Mouse (Mus musculus): ENCODE measurements around the gene Ear1.
"Not testable (repeated sequence)": the region's sequence is repeated elsewhere in the genome, so short reads cannot be mapped to it uniquely, and the experiment has no call there.

Ear1 gene

DNA sequence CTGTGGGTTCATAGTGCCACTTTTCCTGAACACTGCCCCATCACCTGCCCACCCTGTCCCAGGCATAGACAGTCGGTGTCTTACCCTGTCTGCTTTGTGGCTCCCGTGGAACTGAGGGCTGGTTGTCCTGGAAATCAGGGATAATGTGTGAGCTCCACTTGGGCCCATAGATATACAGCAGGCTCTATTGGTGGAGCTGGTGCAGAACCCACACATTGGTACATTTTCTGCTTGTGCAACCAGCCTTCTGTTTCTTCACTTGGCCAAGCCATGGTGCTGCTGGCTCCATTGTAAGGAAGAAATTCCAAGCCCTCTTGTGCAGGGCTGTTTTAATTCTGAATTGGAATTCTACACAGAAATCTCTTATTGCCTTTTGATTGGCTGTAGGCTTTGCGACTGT, at the start of gene Ear1:
Ear1 (minus strand) TSS at position 101 of the 400 bp plus-strand sequence.
- not testable (repeated sequence) for DNase-seq (ENCODE audit: low read depth, low spot score)

GRCm38 (mm10) chr14:43924688-43925403, 49.5 kb upstream of the Ear1 start, which contains the start of gene Gm8113:
Gene Gm8113, plus strand, starts transcription at chr14:43925390.
- DNase-seq (ENCODE audit: low read depth, low spot score) = peak; percentile 57

- DNase-seq (ENCODE audit: low read depth, low spot score) = not testable (repeated sequence)
Measured at GRCm38 (mm10) chr14:43923459-43923858, 48.1 kb upstream of the Ear1 start, which contains the start of gene Ear10. Gene Ear10, minus strand, starts transcription at chr14:43923559.

DNA sequence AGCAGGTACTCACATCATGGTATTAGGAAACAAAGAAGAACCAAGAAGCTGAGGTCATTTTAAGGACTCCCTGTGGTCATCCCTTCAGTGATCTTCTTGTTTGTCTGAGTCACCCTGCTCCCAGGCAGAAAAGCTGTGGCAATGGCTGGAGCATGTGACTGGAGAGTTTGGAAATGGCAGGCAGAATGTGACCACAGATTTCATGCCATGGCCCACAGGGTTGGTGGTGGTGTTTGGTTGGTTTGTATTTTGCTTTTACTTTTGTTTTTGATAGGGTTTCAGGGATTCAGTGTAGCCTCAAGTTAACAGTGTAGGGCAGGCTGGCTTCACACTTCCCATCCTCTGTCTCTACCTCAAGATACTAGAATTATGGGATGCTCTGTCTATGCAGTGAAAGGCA, 42.9 kb upstream of the Ear1 start:
- not testable (repeated sequence) for DNase-seq (ENCODE audit: low read depth, low spot score)

DNA sequence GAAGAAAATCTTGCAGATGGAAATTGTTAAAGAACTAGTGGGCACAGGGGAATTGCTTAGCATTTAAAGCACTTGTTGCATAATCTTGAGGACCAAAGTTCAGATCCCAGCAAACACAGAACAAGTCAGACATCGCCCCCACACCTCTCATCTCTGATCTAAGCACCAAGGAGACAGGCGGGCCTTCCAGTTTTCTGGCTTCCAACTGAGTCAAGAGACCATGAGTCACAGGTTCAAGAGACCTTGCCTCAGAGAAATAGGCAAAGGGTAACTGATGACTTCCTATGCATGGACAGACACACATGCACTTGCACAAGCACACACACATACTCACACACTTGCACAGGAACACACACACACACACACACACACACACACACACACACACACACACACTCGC, 23.3 kb upstream of the Ear1 start:
- not testable (repeated sequence) for DNase-seq (ENCODE audit: low read depth, low spot score)

GRCm38 (mm10) chr14:43895357-43895756, 20.0 kb upstream of the Ear1 start:
- DNase-seq (ENCODE audit: low read depth, low spot score) = not testable (repeated sequence)

DNA sequence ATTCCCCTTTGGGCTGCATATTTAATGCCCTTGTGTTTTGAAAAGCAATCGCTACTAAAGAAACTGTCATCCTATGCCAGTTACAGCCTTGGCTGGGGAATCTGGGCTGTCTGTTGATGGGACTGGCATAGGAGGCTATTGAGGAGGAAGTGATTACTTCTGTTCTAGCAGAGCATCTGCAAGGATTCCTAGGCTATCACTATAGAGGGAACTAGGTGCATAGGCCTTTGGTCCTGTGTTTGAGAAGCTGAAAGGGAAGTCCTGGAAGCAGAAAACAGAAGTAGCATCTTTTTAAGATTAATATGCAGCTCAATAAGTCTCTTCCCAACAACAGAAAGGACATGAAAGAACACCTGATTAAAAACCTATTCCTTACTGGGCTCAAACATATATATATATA, 16.0 kb upstream of the Ear1 start:
- DNase-seq (ENCODE audit: low read depth, low spot score) = not testable (repeated sequence)

GRCm38 (mm10) chr14:43886235-43886634, 10.9 kb upstream of the Ear1 start:
- not testable (repeated sequence) for DNase-seq (ENCODE audit: low read depth, low spot score)

- not testable (repeated sequence) for DNase-seq (ENCODE audit: low read depth, low spot score)
Measured at GRCm38 (mm10) chr14:43879966-43880545, 4.7 kb upstream of the Ear1 start.

- DNase-seq (ENCODE audit: low read depth, low spot score) = not testable (repeated sequence)
Measured at GRCm38 (mm10) chr14:43877789-43878188, 2.5 kb upstream of the Ear1 start.

DNA sequence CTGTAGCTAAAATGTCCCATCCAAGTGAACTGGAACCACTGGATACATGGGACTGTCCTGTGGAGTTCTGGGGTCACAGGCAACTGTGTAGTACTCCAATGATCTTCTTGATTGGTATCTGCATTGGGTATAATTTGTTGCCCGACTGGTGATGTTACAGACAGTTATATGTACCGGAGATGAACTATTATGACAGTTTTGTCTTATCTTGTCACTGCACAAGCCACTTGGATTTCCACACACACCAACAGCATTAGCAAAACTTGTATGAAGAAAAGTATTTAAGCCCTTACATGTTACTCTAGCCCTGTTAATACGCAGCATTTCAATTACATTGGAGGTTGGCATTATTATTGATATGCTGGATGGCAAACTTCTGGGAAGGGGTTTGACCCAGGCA, 455 bp downstream of the Ear1 start:
- not testable (repeated sequence) for DNase-seq (ENCODE audit: low read depth, low spot score)

DNA sequence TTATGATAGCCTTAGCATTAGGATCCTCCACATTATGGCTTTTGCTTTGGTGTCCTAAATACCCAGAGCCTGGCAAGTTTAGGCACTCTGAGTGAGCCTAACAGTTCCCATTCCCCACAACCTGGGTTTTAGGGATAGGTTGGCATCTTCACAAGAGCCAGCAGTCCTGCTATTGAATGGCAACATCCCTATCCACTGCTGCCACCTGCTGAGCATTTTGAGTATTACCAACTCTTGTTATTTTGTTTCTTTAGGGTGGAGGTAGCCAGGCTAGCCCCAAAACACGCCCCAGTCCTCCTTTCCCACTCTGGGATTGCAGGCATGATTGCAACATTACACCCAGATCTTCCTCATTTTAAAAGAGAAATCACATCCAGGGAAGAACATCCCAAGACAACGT, 14.8 kb downstream of the Ear1 start:
- DNase-seq (ENCODE audit: low read depth, low spot score) = not testable (repeated sequence)

GRCm38 (mm10) chr14:43859465-43859864, 15.9 kb downstream of the Ear1 start:
- not testable (repeated sequence) for DNase-seq (ENCODE audit: low read depth, low spot score)

- not testable (repeated sequence) for DNase-seq (ENCODE audit: low read depth, low spot score)
Measured at GRCm38 (mm10) chr14:43843949-43844573, 31.3 kb downstream of the Ear1 start.

DNA sequence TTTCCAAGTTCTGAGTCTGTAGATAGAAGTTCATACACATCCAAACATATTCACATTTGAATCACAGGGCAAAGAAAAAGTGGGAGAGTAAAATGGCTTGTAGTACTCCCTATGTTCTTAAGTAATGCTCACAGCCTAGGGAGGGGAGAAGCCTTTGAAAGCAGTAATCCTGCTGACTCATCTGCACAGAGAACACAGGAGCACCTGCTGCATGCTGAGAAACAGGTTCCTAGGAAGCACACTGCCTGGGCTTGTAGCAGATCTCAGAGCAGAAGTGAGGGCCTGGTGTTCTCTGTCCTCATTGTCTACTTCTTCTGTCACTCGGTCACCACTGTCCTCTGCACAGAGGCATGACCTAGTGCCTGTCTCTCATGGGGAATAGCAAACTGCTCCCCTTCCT, 34.3 kb downstream of the Ear1 start:
- DNase-seq (ENCODE audit: low read depth, low spot score) = not testable (repeated sequence)

DNA sequence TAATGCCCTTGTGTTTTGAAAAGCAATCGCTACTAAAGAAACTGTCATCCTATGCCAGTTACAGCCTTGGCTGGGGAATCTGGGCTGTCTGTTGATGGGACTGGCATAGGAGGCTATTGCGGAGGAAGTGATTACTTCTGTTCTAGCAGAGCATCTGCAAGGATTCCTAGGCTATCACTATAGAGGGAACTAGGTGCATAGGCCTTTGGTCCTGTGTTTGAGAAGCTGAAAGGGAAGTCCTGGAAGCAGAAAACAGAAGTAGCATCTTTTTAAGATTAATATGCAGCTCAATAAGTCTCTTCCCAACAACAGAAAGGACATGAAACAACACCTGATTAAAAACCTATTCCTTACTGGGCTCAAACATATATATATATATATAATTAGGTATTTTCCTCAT, 40.0 kb downstream of the Ear1 start:
- DNase-seq (ENCODE audit: low read depth, low spot score) = not testable (repeated sequence)

DNA sequence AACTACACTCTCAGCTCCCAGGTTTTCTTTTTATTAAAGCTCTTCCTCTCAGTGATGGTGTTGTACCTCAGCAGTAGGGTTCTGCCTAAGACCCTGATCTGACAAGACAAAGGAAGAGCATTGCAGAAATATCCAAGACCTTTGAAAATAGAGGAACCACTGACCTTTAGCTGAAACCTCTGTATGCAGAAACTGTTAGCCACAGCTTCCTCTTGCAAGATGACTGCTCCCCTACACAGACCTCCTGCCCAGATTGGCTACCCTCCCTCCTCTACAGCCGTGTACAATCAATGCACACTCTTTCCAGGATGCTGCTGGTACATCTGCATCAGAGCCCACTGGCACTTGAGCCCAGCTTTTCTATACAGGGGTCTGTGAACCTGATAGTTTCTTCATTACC, 44.9 kb downstream of the Ear1 start:
- not testable (repeated sequence) for DNase-seq (ENCODE audit: low read depth, low spot score)

DNA sequence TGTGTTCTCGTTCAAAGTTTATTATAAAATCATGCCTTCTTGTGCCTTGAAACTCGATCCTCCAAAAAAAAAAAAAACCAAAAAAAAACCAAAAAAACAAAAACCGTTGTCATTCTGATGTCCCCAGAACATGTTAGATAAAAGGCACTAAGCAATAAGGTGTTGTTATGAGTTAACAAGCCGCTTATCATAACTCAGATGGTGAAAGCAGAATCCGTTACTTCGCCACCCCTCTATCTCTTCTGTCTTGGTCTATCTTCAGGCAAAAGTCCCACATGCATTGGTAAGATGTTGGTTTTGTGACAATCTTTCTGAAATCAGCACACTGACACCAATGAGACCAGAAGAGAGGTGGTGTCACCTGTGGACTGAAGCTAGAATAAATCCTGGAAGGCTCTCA, 51.1 kb downstream of the Ear1 start:
- not testable (repeated sequence) for DNase-seq (ENCODE audit: low read depth, low spot score)

DNA sequence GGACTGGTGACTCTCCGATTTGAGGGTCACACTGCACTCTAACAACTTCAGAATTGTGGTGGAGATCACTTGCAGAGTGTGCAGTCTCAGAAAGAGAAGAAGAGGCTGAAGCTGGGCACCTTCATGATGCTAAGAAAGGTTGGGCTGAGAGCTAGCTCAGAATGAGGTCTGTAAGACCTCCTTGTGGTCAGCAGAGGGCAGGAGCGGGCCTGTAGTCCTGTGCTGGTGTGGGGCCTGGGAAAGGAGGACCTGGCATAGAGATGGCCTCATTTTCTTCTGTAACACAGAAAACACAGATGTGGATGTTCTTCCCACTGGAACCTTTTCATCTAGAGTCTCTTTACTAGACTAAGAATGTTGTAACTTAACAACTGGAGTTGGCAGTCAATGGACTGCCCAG, 53.4 kb downstream of the Ear1 start:
- not testable (repeated sequence) for DNase-seq (ENCODE audit: low read depth, low spot score)

DNA sequence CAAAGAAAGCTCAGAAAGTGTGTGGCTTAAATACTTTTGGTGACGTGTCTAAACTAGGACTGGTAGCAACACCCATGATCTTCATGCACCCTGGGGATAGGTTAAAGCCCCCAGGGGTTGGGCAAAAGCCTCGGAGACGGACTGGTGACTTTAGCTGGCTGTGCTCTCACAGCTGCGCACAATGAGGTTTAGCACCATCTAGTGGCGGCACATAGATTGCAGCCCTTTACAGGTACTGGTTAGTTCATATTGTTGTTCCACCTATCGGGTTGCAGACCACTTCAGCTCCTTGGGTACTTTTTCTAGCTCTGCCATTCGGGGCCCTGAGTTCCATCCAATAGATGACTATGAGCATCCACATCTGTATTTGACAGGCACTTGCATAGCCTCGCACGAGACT, 62.9 kb downstream of the Ear1 start:
- peak; percentile 4 for DNase-seq (ENCODE audit: low read depth, low spot score)

DNA sequence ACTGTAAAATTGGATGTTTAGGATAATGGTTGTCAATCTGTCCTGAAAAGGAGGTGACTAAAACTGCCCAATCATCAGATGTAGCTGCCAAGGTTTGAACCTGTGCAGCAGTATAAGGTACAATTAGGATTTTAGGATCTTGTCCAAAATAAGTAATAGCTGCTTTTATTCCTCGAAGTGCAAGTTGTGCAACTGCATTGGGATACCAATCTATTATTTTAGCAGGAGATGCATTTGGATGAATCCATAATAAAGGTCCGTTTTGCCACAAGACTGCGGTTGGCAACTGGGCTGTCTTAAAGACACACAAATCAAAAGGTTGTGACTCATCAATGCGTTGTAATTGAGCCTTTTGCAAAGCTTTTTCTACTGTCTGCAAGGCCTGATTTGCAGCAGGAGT, 67.2 kb downstream of the Ear1 start:
- not testable (repeated sequence) for DNase-seq (ENCODE audit: low read depth, low spot score)

GRCm38 (mm10) chr14:43804435-43804834, 70.9 kb downstream of the Ear1 start:
- DNase-seq (ENCODE audit: low read depth, low spot score) = not testable (repeated sequence)

All from CD4-positive helper T cell, adult 2 months (primary cell).